Mouse (Mus musculus): ENCODE results near the gene Nek3.

The Nek3 gene

GRCm38 (mm10) chr8:22166080-22166603 lies at the start of gene Nek3:
TSS of gene Nek3 (minus strand) at chr8:22166435.
- peak; percentile 61 for DNase-seq (ENCODE audit: low spot score)

GRCm38 (mm10) chr8:22214826-22215225 lies 48.6 kb upstream of the Nek3 start:
- DNase-seq (ENCODE audit: low spot score), result no peak

GRCm38 (mm10) chr8:22209012-22209411 lies 42.8 kb upstream of the Nek3 start:
- DNase-seq (ENCODE audit: low spot score), result no peak

DNA sequence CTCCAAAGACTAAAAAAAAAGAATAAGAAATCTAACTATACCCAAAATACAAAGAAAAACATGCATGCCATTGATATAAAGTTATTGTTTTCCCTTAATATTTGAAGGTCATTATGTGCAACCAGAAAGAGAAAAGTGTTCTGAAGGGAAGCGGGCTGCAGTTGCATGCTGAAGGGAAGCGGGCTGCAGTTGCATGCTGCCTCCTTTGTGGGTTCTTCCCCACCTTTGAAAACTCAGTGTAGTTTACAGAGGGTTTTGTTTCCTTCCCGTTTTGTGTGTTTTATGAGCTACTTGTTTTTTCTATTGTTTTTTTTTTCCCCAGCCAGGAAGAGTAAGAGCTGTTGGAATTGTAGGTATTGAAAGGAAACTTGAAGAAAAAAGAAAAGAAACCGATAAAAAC lies 41.3 kb upstream of the Nek3 start:
- DNase-seq (ENCODE audit: low spot score), result no peak

GRCm38 (mm10) chr8:22199481-22199880 lies 33.2 kb upstream of the Nek3 start:
- no peak for DNase-seq (ENCODE audit: low spot score)

DNA sequence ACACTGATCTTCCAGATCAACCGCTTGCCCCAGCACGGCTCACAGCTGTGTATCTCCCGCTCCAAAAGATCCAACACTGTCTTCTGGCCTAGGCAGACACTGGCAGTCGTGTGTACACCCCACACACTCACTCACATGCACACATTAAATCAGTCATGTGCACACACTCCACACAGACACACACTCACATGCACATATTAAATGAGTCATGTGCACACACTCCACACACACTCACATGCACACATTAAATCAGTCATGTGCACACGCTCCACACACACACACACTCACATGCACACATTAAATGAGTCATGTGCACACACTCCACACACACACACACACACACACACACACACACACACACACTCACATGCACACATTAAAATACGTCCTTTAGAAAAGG lies 31.7 kb upstream of the Nek3 start:
- no peak for DNase-seq (ENCODE audit: low spot score)

DNA sequence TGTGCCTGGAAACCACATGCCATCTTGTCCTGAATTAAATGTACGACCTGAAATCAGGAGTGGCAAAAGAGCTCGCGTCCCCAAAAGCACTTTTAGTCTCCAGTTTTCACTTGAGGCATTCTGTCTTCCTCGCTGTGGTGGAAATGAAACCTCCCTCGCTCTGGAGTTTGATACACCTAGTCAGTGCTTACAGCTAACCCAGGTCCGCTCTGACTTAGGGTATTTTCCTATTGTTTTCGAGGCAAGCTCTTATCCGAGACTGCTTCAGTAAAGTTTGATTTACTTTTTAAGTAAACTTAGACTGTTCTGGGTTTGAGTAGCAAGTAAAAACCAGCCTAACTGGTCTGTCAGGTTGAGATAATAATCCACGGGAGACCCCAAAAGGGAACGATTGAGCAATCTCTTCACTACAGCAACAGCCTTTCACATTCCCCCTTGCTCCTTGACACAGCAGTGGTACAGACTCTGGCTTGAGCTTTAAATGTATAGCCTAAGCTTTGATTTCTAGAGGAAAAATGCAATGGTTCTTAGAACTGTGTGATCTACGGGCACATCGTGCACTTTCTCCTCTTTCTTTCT lies 27.3 kb upstream of the Nek3 start:
- no peak for DNase-seq (ENCODE audit: low spot score)

DNA sequence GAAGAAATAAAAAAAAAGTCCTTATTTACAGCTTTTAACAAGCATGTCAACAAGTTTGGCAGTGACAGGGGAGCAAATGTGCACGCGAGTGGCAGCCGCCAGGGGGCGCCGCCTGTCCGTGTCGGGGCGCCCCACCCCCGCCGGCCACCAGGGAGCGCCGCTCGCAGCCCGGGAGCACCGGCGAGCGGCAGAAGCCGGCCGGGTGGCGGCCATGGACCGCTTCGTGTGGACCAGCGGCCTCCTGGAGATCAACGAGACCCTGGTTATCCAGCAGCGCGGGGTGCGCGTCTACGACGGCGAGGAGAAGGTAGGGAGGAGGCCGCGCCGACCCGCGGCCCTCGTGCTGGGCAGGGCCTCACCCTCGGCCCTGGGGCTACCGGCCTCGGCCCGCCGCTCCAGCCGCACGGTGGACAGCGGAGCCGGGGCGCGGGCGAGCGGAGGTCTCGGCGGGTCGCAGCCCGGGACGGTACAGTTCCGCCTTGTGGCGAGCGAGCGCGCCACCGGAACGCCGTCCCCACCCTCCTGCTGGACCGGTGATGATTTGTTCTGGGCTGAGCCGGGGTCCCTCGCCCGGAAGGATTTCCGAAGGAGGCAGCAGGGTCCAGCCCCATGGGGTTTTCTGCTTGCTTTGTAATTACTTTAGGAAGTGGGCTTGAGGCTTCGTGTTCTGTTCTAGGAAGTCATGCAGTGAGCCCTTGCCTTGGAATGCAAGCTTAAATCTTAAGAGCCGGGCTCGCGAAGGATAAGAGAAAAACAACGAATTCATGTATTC lies 26.6 kb upstream of the Nek3 start, which contains the start of gene Vps36:
Vps36 (plus strand) TSS at position 150 of the 772 bp plus-strand sequence.
- peak; percentile 68 for DNase-seq (ENCODE audit: low spot score)

DNA sequence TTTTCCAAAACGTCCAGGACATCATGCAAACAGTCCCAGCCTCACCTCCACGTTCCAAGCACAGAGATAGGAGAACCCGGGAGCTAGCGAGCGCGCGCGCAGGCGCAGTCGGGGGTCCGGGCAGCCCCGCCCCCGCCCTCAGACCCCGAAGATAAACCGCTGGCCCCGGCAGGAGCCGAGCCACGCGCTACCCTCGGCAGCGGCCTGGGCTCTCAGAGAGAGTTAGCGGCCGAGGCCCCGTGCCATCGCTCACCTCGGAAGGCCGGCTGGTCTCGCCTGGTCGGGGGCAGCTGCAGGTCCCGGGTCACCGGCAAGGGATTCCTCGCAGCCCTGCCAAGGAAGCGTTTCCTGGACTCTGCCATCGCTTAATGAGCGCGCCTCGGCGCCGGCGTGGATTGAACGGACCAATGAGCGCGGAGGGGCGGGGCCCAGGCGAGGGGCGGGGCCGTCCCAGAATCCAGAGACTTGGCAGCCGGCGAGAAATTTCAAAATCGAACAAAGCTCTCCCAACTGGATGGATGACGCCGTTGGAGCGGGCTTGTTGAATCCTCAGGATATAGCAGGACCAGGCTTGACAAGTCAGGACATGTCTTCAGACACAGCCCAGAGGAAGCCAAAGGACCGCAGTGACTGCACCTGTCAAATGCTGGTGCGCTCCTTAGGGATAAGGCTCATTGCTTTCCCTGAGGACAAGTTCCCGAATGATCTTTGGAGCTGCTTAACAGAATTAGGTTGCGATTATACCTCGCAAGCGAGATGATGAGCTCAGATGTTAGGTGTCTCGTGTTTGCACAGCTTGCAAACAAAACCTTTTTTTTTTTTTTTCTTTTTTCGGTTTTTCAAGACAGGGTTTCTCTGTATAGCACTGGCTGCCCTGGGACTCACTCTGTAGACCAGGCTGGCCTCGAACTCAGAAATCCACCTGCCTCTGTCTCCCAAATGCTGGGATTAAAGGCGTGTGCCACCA lies 19.5 kb upstream of the Nek3 start, which contains the start of gene Ckap2:
Ckap2 (minus strand) TSS at position 389 of the 967 bp plus-strand sequence.
- peak; percentile 57 for DNase-seq (ENCODE audit: low spot score)

GRCm38 (mm10) chr8:22184884-22185283 lies 18.6 kb upstream of the Nek3 start:
- no peak for DNase-seq (ENCODE audit: low spot score)

DNA sequence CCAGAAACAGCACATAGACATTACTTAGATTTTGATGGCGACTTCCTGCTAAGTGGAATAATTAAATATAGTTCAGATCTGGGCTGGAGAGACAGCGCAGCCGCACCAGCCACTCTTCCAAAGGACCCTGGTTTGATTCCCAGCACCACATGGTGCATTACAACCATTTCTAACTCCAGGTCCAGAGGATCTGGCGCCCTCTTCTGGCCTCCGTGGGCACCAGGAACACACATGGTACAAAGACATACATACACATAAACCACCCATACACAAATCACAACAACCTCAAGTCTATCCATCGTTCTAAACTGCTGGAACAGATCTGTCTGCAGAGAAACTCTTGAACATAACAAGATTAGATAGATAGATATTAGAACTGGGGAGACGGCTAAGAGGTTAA lies 9.7 kb upstream of the Nek3 start:
- no peak for DNase-seq (ENCODE audit: low spot score)

DNA sequence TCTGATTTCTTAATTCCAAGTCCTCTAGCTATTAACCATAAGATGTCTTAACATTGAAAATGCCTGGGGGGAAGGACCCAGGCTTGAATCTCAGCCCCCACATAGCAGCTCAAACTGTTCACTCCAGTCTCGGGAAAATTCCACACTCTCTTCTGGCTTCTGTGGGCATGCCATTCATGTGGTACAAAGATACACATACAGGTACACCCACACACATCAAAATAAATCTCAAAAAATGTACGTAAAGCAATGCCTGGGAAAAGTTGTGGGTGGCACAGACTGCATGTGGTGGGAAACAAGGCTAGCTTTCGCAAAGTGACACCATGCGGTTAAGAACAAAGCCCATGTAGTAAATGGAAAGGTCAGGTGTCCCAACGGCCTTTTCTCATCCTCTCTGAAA lies 2.9 kb upstream of the Nek3 start:
- DNase-seq (ENCODE audit: low spot score), result no peak

DNA sequence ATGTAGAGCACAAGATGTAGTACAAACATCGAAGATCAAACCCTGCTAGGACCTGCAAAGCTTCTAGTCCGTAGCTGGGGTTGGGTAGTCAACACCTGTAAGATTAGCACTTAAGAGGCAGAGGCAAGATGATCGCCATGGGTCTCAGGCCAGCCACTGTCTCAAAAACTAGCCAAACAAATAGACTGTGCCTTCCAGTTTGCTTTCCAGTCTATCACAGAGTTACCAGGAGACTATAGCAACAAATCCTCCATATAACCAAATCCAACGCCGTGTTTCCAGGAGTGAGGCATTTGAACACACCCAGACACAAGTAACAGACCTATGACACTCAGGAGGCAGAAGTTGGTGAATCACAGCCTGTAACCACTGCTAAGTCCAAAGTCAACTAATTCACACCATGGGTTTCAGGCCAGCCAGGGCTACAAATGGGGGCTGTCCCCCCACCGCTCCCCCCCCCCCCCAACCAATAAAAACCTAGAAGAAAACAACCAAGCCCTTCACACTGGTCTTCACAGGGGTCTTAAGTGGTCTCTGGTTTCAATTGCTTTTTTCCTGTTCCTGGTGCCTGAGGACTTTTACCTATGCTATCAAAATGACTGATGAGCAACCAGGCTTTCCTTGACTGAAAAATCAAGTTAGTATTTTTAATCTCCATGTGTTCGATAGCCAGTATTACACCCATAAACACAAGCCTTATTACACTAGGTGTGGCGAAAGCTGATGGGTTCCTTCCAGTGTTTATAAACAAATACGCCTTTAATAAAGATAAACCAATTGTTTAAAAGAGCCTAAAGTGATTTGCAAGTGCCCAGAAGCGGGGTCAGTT lies 770 bp downstream of the Nek3 start:
- no peak for DNase-seq (ENCODE audit: low spot score)

DNA sequence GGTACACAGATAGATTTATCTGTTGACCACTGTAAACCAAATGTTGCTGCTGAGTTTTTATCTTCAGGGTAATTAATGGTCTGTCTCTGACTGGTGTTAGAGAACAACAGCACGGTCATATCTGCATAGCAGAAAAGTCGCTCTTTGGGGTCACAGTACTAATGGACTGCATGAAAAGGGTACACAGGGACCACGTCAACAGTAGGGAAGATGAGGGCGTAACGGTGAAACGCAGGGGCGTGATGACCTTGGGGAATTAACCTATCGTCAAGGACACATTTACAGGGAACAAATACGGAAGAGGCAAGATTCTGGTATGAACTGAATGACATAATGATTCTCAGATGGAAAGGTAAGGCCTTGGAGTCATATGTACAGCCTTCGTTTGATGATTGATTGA lies 1.8 kb downstream of the Nek3 start:
- no peak for DNase-seq (ENCODE audit: low spot score)

DNA sequence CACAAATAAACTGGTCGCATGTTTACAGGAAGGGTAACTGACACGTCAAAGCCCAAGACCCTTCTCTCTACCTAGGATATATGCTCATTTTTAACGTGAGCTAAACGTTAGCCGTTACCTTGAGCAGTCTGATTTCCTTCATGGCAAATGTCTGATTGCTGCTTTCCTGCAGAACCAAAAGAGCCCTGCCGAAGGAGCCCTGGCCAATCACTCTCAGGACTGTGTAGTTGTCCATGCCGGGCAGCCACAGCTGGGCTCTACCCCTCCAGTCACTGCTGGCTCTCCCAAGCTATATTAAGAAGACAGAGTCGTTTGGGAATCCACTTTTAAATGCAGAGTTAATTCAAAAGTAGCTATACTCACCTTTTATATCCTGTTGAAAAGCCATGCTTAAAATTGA lies 4.0 kb downstream of the Nek3 start:
- no peak for DNase-seq (ENCODE audit: low spot score)

GRCm38 (mm10) chr8:22150345-22150663 lies 15.9 kb downstream of the Nek3 start:
- no peak for DNase-seq (ENCODE audit: low spot score)

GRCm38 (mm10) chr8:22149643-22150344 lies 16.4 kb downstream of the Nek3 start:
- no peak for DNase-seq (ENCODE audit: low spot score)

- no peak for DNase-seq (ENCODE audit: low spot score)
Measured at GRCm38 (mm10) chr8:22148367-22148740, 17.9 kb downstream of the Nek3 start.

DNA sequence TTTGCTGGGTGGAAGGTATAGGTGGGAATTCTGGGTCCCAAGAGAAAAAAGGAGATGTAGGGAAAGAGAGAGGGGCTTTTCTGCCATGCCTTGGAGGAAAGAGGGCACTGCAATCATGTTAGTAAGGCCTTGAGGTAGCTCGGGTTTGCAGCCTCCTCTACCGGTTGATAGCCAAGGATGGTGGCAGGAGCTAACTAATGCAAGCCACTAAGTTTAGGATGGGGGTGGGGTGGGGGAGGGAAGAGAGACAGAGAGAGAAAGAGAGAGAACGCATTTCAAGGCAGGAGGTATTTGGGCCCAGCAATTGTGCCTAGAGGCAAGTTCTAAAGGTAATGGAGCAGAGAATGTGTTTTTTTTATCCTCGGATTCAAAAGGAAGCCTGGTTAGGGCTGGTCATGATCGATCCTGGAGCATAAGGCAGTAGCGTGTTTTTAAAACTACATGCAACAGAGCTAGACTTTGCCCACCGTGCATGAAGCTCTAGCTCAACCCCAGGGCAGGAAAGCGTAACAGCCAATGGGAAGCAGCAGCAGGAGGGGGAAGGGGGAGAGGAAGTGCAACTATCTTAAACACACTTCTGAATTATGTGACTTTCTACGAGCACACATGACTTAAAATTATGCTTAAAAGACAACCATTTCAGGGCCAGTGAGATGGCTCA lies 18.4 kb downstream of the Nek3 start:
- no peak for DNase-seq (ENCODE audit: low spot score)

DNA sequence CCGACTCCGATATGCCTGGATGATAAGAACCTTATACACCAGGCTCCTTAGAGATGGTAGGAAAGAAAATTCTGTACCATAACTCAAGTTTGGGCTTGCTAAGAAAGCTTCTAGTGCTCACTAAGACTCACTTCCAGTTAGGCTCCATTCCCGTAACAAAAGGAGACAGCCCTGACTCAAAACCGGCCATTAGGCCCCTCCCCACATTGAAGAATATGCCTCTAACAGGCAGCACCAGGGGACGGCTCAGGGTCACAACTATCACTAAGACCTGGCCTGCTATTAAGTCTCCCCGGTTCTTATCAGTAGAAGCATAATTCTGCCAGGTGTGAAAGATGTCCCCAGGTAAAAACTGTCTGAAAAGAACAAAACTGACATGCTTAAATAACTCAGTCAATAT lies 20.4 kb downstream of the Nek3 start:
- no peak for DNase-seq (ENCODE audit: low spot score)
